Mouse (Mus musculus) liver, embryonic 14.5 days (tissue): ENCODE measurements around the gene Eftud2.

Experiments
- CTCF ChIP-seq: IDR thresholded peaks from 2 replicates; pipeline ENCODE4 v1.5.1; 2016; ENCODE audit warnings: antibody characterized with exemption, low read depth, control low read depth
- EP300 ChIP-seq: IDR thresholded peaks from 2 replicates; pipeline ENCODE4 v1.6.1; 2016; ENCODE audit warnings: antibody characterized with exemption, low read depth

DNA sequence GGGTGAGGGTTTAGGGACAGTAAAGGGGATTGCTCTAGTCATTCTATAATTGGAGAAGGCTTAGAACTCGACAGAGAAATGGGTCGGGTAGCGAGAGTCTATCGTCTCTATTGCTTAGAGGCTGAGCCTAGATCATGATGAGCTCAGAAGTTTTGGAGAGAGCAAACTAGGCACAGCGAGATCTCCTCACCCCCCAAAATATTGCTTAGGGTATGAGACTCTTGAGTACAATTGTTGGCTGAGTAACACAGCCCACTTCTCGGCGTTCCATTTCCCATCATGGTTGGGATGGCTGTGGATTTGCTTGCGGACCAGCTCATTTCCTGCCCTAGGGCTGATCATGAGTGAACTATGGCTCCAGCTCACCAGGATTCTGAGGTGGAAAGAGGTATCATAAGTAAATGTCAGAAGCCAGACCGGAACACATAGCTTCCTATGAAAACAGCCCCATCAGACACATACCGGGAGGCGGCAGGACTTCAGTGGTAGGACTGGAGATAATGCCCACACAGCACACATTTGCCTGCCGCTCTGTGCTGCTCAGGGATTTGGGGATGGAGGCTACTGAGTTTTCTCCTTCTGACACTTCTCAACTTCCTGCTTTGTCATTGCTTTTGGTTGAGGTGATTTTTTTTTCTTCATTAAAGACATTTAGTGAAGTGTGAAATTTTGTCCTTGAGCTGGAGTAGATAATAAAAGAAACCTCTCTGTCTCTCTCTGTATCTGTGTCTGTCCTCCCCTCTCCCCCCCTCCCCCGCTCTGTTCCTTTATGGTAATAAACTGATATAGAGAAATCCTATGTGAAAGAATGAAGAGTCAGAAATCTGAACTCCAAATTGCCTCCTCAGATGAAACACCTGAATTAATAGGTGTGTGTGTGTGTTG lies 771 bp upstream of the Eftud2 start:
- no peak for TF ChIP-seq CTCF
- no peak for TF ChIP-seq EP300
